Mouse (Mus musculus): ENCODE measurements at regions not wholly inside any gene's neighbourhood (a gene's known extent, or its start where the extent isn't known, plus 50 kb on each side); places are given as distances from the start of the nearest gene placed in this dataset.

DNA sequence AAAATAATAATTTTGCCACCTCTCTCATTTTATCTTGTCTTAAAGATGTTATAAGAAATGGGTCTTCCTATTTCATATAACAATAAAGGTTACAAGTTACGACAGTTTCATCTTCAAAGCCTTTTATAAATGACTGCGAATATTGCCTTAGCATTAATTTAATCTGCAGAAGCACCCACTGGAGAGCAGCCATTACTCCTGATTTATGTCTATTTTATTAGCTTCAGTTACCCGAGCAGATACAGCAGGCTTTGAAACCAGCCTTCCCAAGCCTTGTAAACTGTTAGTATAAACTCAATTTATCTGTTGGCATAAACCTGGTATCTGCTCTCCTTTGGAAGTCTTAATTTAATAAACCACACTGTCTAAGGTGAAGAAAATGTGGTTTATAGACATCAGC is 2851.6 kb upstream of the Gm6569 start:
- no peak for DNase-seq

- peak; percentile 20 for DNase-seq
Observed at GRCm38 (mm10) chr15:70987973-70988570, 2846.3 kb upstream of the Gm6569 start.

GRCm38 (mm10) chr15:70993397-70993796 is 2841.0 kb upstream of the Gm6569 start:
- DNase-seq: no peak

DNA sequence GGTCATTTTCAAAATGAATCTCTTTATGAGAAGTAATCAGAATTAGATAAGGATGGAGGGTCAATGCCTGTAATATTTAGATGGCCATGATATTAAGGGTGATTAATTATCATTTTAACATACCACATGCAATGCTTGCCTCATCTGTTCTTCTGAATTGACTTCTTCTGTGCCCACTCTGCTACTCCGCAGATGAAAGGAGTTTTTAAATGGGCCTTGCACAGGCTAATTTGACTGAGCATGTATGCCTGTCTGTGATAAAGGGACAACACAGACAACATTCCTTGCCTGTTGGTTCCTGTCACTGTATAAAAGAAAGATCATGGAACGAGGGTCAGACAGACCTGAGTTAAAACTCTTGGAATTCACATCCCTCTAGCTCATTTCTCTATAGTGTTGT is 2824.0 kb upstream of the Gm6569 start:
- DNase-seq: no peak

GRCm38 (mm10) chr15:71010773-71011172 is 2823.6 kb upstream of the Gm6569 start:
- peak; percentile 10 for DNase-seq

GRCm38 (mm10) chr15:71054251-71054852 is 2780.0 kb upstream of the Gm6569 start:
- DNase-seq: no peak

GRCm38 (mm10) chr15:71086367-71086997 is 2747.9 kb upstream of the Gm6569 start:
- DNase-seq: no peak

DNA sequence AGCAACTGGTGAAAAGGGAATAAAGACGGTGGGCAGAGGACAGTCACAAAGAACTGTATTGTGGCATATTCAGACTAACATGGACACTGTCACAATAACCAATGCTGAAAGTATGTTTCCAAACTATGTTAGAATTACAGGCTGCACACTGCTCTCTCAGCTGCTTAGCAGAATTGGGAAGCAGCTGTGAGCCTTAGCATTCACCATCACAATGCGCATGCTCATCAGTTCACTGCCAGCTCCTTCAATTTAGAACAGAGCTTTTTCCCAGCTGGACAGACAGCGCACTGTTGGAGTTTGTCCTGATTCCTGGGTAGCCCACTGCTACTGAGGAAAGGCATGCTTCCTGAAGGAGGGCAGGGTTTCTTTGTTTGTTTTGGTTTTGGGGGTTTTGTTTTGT is 2735.2 kb upstream of the Gm6569 start:
- DNase-seq: peak; percentile 30

GRCm38 (mm10) chr15:71129802-71130201 is 2704.6 kb upstream of the Gm6569 start:
- peak; percentile 1 for DNase-seq

DNA sequence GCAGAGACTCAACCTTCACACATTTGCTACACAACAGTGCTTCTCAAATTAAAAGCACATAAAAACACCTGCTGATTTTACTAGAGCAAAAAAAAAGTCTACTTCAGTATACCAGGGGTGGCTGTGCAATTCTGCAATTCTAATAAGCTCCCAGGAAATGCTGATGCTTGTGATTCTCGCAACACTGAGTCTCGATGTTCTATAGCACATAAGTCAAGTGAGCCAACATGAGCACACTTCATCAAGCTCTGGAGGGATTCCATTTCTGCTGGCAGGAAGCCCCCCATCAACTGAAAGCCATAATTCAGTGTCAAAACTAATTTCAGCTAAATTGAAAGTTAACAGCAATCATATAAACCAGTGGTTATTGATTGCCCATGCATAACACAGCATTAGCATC is 2676.7 kb upstream of the Gm6569 start:
- DNase-seq: no peak

DNA sequence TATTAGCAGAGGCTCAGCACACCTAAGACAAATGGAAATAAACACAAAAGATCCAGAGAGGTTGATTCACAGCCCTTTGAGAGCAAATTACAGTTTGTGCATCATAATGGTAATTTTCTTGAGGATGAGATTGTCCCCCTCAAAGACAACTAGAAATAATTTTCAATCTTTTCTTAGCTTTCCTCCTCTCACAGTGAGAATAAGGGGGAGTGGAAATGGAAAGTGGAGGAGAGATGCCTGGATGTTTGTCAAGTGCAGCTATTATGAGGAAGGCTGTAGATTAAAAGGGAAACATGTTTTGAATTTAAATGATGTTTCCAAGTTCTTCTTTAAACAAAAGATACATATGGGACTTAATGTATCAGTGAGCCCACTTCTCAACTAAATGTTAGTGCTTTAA is 2672.3 kb upstream of the Gm6569 start:
- no peak for DNase-seq

DNA sequence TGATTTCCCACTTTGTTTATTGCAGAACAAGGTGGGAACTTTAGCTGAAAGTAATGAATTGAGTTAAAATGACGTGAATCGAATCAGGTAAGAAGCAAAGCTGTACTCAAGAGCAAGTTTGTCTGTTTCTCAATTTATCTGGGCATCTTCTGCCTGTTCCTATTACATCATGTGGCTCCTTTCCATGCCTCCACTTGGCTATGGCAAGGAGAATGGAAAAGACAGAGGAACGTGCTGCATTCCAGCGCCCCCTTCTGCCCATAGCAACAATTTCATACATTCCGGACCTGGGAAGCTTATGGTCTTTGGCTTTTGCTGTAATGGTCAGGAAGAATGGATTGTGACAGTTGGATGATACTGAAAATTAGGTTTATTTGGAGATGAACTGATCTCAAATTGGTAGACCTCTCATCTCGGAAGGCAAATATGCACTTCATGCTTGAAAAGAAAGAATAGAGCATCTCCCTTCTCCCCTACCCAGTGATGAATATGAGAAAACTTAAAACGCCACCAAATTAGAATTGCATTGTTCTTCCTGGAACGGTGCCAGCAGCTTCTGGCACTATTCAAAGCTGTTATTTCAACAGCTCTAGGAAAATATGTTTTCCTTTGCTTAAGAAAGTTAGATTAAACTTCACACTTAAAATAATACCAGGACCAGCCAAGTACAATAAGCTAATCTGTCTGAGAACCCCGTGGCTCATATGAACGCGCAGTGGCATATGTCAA is 2639.2 kb upstream of the Gm6569 start:
- DNase-seq: peak; percentile 43

GRCm38 (mm10) chr15:71240647-71241351 is 2593.6 kb upstream of the Gm6569 start:
- DNase-seq: peak; percentile 81

DNA sequence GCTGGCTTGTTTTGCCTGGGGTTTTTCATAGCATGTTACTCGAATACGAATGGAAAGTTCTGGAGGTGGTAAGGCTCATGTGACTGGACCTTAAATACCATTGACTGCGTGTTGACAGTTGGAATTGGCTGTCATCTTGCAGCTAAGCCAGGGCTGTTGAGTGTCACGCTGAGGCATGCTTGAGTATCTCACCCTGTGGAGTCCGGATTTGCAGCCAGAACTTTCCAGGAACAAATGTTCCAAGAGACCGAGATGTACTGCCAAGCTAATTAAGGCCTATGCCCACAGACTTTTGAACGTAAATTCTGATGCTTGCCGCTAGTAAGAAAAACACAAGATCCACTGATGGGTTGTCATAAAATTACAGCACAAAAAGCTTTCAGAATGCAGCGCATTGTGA is 2590.8 kb upstream of the Gm6569 start:
- no peak for DNase-seq

DNA sequence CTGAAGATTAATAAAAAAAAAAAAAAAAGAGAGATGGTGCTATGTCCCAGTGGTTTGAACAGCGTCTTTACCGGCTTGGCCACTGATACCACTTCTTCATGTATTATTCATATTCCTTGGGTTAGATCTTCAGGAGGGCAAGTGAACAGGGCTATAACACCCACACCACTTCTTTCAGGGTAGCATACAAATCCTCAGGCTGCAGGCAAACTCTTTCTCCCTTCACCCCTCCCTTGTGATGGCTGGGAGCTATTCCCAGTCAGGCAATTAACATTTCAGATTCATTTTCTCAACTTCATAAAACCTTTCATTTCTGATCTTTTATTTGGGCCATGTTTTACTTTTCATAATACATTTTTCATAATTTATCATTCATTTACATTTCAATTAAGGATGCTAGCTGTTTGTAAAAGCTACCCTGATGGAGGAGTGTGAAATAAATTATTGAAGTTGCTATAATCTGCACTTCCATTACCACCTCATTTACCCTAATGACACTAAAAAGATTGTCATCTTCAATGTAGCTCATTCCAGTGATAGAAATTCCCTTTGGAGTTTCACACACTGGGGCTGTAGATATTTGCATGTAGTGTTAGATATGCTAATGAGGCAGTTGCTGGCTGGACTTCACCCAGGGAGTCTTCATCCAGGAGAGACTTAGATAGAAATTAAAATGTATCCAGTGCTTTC is 2558.3 kb upstream of the Gm6569 start:
- no peak for DNase-seq

GRCm38 (mm10) chr15:71276566-71276912 is 2557.8 kb upstream of the Gm6569 start:
- no peak for DNase-seq

DNA sequence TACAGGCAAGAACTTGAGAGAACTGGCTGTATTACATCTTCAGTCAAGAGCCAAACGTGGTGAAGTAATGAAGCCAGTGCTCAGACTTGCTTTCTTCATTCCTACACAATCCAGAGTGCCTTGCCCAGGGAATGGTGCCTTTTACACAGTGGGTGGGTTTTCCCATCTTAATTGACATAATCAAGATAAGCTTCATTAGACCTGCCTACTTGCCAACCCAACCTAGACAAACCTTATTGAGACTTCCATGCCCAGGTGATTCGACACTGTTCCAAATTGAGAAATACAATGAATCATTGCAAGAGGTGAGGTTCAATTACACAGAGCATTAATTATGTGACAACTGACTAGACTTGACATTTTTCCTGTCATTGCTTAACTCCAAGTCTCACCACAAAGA is 2557.0 kb upstream of the Gm6569 start:
- DNase-seq: no peak

DNA sequence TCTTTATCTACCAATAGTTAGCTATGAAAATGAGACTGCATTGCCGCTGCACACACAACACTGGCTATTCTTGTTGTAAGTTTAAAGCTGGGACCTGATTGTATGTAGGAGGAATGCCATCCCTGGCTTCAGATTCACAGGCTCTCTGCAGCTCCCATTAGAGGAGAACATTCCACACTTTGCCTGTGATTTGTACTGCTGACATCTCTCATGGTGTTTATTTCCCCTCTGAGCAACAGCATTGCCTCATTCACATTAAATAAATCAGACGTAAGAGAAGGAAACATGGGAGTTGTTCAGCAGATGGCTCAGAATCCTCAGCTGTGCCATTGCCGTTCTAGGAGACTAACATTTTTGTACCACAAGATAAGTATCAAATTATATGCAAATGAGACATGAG is 2550.6 kb upstream of the Gm6569 start:
- no peak for DNase-seq

GRCm38 (mm10) chr15:71302541-71302940 is 2531.8 kb upstream of the Gm6569 start:
- DNase-seq: no peak

DNA sequence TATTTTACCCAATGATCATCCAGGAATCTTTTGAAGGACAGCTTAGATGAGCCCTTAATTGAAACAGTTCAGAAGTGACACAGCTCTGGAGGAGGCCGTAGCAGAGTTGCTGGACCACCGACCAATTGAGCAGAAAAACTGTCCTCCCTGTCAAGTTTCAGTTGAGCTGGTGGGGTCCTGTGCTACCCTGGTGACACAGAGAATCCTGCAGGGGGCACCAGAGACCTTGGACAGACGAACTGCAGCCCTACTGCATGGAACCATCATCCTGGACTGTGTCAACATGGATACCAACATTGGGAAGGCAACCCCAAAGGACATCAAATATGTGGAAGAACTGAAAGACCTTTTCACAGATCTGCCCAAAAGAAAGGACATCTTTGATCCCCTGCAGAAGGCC is 2524.1 kb upstream of the Gm6569 start:
- no peak for DNase-seq

GRCm38 (mm10) chr15:71326596-71326995 is 2507.8 kb upstream of the Gm6569 start:
- DNase-seq: no peak

DNA sequence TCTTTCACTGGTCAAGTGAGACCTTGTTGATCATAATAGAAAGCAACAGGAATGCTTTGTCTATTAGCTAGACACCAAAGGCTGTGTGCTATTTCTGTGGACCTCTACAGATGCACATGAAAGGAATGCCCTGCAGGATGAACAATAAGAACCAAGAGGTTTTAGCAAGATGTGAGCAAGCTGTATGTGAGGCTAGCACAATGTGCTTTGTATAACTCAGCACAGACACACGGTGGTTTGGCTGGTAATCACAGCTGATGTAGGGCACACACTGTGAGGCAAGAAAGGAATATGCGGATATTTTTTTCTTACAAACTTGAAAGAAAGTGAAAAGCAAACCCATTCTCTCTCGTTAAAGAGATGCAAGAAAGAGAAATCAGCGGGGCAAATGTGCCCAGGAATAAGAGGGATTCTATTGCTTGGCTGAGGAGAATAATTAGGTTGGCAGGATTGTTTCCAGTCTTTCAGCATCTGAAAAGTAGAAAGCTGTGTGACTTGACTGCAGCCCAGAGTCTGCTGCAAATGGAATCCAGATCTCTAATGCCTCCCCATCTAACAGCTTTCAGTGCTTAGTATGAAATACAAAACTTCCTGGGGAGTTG is 2476.1 kb upstream of the Gm6569 start:
- peak; percentile 4 for DNase-seq

Data from embryo, embryonic 11 days (tissue).